In the genomic region with DNA sequence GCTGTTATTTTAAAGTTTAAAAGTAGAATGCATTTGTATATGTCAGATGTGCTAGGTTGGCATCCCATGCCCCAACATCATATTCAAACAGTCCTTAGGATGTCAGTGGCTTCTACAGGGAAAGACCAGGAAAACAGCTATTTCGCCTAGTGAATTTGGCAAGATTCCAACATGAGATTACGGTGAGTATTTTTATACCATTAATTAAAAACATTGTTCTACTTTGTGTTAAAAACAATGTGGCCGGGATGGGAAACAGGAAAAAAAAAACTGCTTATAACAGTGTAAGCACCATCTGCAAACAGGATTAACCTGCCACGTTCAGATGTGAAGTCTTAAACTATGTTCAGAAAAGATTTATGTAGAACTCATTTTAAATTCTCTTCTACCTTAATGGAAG, we compare ENCODE assay signal across 22 mouse cellular contexts. TPM values are rescaled to one million over a fixed set of nuclear protein-coding genes. Genes with fewer than 3 reads are reported as not detected.
DNase-seq lines count a peak whose midpoint lies in the region; ATAC-seq and TF ChIP-seq lines count a peak whose summit lies in the region.
"Had no signal": no experiment of that assay in that cellular context is flagged by ENCODE, and none has a peak within 500 bp of the region (broad histone marks: within the 10 kb centered on the region; RNA-seq: fewer than 3 reads in every experiment).

No protein-coding gene starts in this region.

- H3K9me3 ChIP-seq in embryonic facial prominence, embryonic 14.5 days (ENCODE audit: control insufficient read depth, low read length): no peaks in the 10 kb centered on the region
- no peaks in the 10 kb centered on the region for H3K9me3 ChIP-seq in embryonic facial prominence, embryonic 10.5 days
- H3K9me3 ChIP-seq in heart, embryonic 16.5 days (replicated peaks; ENCODE audit: control insufficient read depth, low read length): no peaks in the 10 kb centered on the region
- H3K9me3 ChIP-seq in lung, embryonic 14.5 days (ENCODE audit: low read depth, low read length): no peaks in the 10 kb centered on the region
- H3K9me3 ChIP-seq in stomach, embryonic 16.5 days (replicated peaks; ENCODE audit: control insufficient read depth, low read length): no peaks in the 10 kb centered on the region
- H3K9me3 ChIP-seq: forebrain, embryonic 12.5 days; G1E; neural tube, embryonic 12.5 days had no signal

- no peak for DNase-seq in embryonic facial prominence, embryonic 14.5 days (ENCODE audit: low spot score)
- no peak for DNase-seq in embryonic facial prominence, embryonic 10.5 days (ENCODE audit: low spot score)
- no peak for DNase-seq in heart, postnatal 10 days
- DNase-seq in lung, embryonic 14.5 days: peak; percentile 38
- no peak for DNase-seq in lung, adult 18-20 months
- DNase-seq in layer of hippocampus, postnatal 14 days (ENCODE audit: low spot score in 2 of 2): no peak
- DNase-seq: cerebellum, adult 8-10 months; gastrocnemius, postnatal 36 days; liver; lung, adult 2 months; spleen, adult 18-20 months; thymus, postnatal 14 days had no signal

- no peaks in the 10 kb centered on the region for H3K36me3 ChIP-seq in embryonic facial prominence, embryonic 14.5 days (ENCODE audit: control insufficient read depth, insufficient read depth, low read length)
- no peaks in the 10 kb centered on the region for H3K36me3 ChIP-seq in embryonic facial prominence, embryonic 10.5 days (replicated peaks)
- H3K36me3 ChIP-seq in heart, embryonic 16.5 days (ENCODE audit: control insufficient read depth, insufficient read depth): no peaks in the 10 kb centered on the region
- H3K36me3 ChIP-seq in lung, embryonic 14.5 days (ENCODE audit: insufficient read depth): no peaks in the 10 kb centered on the region
- H3K36me3 ChIP-seq in stomach, embryonic 16.5 days (ENCODE audit: control insufficient read depth, insufficient read depth, low read length): no peaks in the 10 kb centered on the region
- H3K36me3 ChIP-seq: forebrain, embryonic 12.5 days; G1E; neural tube, embryonic 12.5 days had no signal

- no peaks in the 10 kb centered on the region for H3K27me3 ChIP-seq in embryonic facial prominence, embryonic 14.5 days (replicated peaks; ENCODE audit: control insufficient read depth, insufficient read depth, low read length)
- H3K27me3 ChIP-seq in embryonic facial prominence, embryonic 10.5 days (replicated peaks; ENCODE audit: low read depth, poor library complexity, severe bottlenecking): no peaks in the 10 kb centered on the region
- no peaks in the 10 kb centered on the region for H3K27me3 ChIP-seq in heart, embryonic 16.5 days (ENCODE audit: control insufficient read depth, insufficient read depth, low read length)
- no peaks in the 10 kb centered on the region for H3K27me3 ChIP-seq in lung, embryonic 14.5 days (ENCODE audit: insufficient read depth, low read length)
- H3K27me3 ChIP-seq in stomach, embryonic 16.5 days (ENCODE audit: control insufficient read depth, insufficient read depth, low read length): no peaks in the 10 kb centered on the region
- H3K27me3 ChIP-seq: forebrain, embryonic 12.5 days; neural tube, embryonic 12.5 days had no signal

- no peak for ATAC-seq in embryonic facial prominence, embryonic 14.5 days (ENCODE audit: low read depth)
- no peak for ATAC-seq in heart, embryonic 16.5 days (replicated peaks; ENCODE audit: extremely low read depth, insufficient read depth, low FRiP score)
- no peak for ATAC-seq in lung, embryonic 14.5 days (ENCODE audit: insufficient read depth)
- ATAC-seq in stomach, embryonic 16.5 days (ENCODE audit: insufficient read depth, low FRiP score): no peak
- ATAC-seq: CD4-positive, CD25-positive, alpha-beta regulatory T cell, adult 4 months had no signal

- TF ChIP-seq CTCF in lung, embryonic 14.5 days (IDR thresholded peaks at IDR 0.05; ENCODE audit: low read depth): no peak

- intact Hi-C loops in heart, postnatal 10 days (cut with DNase I): loop anchor here (5.0 kb wide), 1 partner anchor 37 kb away; no protein-coding TSS in a partner anchor

- no peak overlapping the region for H3K9ac ChIP-seq in embryonic facial prominence, embryonic 14.5 days (ENCODE audit: low read depth, low read length)
- H3K9ac ChIP-seq in heart, embryonic 16.5 days (ENCODE audit: low read length): no peak overlapping the region
- H3K9ac ChIP-seq in lung, embryonic 14.5 days: no peak overlapping the region
- H3K9ac ChIP-seq in stomach, embryonic 16.5 days (ENCODE audit: low read length): no peak overlapping the region
- H3K9ac ChIP-seq: forebrain, embryonic 12.5 days; neural tube, embryonic 12.5 days had no signal

- no peak overlapping the region for H3K4me3 ChIP-seq in embryonic facial prominence, embryonic 14.5 days (ENCODE audit: low read depth, low read length)
- H3K4me3 ChIP-seq in embryonic facial prominence, embryonic 10.5 days: no peak overlapping the region
- no peak overlapping the region for H3K4me3 ChIP-seq in heart, embryonic 16.5 days (ENCODE audit: low read length)
- H3K4me3 ChIP-seq in lung, embryonic 14.5 days (ENCODE audit: low read depth, low read length): no peak overlapping the region
- H3K4me3 ChIP-seq in stomach, embryonic 16.5 days (replicated peaks; ENCODE audit: low read length): no peak overlapping the region
- H3K4me3 ChIP-seq: forebrain, embryonic 12.5 days; neural tube, embryonic 12.5 days had no signal

- no peak overlapping the region for H3K4me2 ChIP-seq in embryonic facial prominence, embryonic 14.5 days (ENCODE audit: low read depth, low read length)
- no peak overlapping the region for H3K4me2 ChIP-seq in heart, embryonic 16.5 days (ENCODE audit: low read depth, low read length)
- H3K4me2 ChIP-seq in lung, embryonic 14.5 days: no peak overlapping the region
- no peak overlapping the region for H3K4me2 ChIP-seq in stomach, embryonic 16.5 days (ENCODE audit: low read depth, low read length)
- H3K4me2 ChIP-seq: forebrain, embryonic 12.5 days; neural tube, embryonic 12.5 days had no signal

- 47% methylated on average over 4 of the region's 4 CpGs for WGBS in embryonic facial prominence, embryonic 14.5 days
- 85% methylated on average over 4 of the region's 4 CpGs for whole genome bisulfite sequencing in embryonic facial prominence, embryonic 10.5 days
- 58% methylated on average over 4 of the region's 4 CpGs for WGBS in heart, embryonic 16.5 days
- WGBS in lung, embryonic 14.5 days: 34% methylated on average over 4 of the region's 4 CpGs
- WGBS in stomach, embryonic 16.5 days: 27% methylated on average over 4 of the region's 4 CpGs

- H3K27ac ChIP-seq in embryonic facial prominence, embryonic 14.5 days (replicated peaks; ENCODE audit: low read depth, low read length): peak overlapping the region; percentile 33
- H3K27ac ChIP-seq in embryonic facial prominence, embryonic 10.5 days (replicated peaks): no peak overlapping the region
- H3K27ac ChIP-seq in heart, embryonic 16.5 days (ENCODE audit: low read length): peak overlapping the region; percentile 69
- H3K27ac ChIP-seq in lung, embryonic 14.5 days (ENCODE audit: low read depth): peak overlapping the region; percentile 58; the same call in 1 of the 2 replicates
- peak overlapping the region; percentile 37; the same call in 1 of the 2 replicates for H3K27ac ChIP-seq in stomach, embryonic 16.5 days (ENCODE audit: low read length)
- H3K27ac ChIP-seq: forebrain, embryonic 12.5 days; neural tube, embryonic 12.5 days had no signal

- no peaks in the 10 kb centered on the region; the same call in 1 of the 2 replicates for H3K4me1 ChIP-seq in embryonic facial prominence, embryonic 14.5 days (ENCODE audit: control insufficient read depth, insufficient read depth, low read length)
- H3K4me1 ChIP-seq in embryonic facial prominence, embryonic 10.5 days: peaks cover 4% of the 10 kb centered on the region; the same call in 1 of the 2 replicates
- no peaks in the 10 kb centered on the region; the same call in 1 of the 2 replicates for H3K4me1 ChIP-seq in heart, embryonic 16.5 days (ENCODE audit: control insufficient read depth, insufficient read depth, low read length)
- H3K4me1 ChIP-seq in lung, embryonic 14.5 days (ENCODE audit: insufficient read depth): no peaks in the 10 kb centered on the region
- no peaks in the 10 kb centered on the region for H3K4me1 ChIP-seq in stomach, embryonic 16.5 days (ENCODE audit: control insufficient read depth, insufficient read depth, low read length)
- H3K4me1 ChIP-seq: forebrain, embryonic 12.5 days; neural tube, embryonic 12.5 days had no signal

RNA-seq across cellular contexts. Expression of gene Gm7168, which starts 34.2 kb away (rescaled TPM):
- polyA plus RNA-seq in embryonic facial prominence, embryonic 14.5 days (2014; fragmentation: Nextera tagmentation; extraction: Ambion mirVana): not detected in 2 replicates
- not detected in 2 replicates for polyA plus RNA-seq in embryonic facial prominence, embryonic 10.5 days (2016; fragmentation: Nextera tagmentation; extraction: Ambion mirVana)
- polyA plus RNA-seq in heart, embryonic 16.5 days (2015; fragmentation: Nextera tagmentation; extraction: Ambion mirVana): not detected in 2 replicates
- total RNA-seq in heart, postnatal 10 days (2021): not detected
- not detected in 2 replicates for polyA plus RNA-seq in lung, embryonic 14.5 days (2014; fragmentation: Nextera tagmentation; extraction: Ambion mirVana)
- not detected in 2 replicates for polyA plus RNA-seq in stomach, embryonic 16.5 days (2015; fragmentation: Nextera tagmentation; extraction: Ambion mirVana)
- total RNA-seq in layer of hippocampus, postnatal 14 days (2021): not detected
- total RNA-seq: gastrocnemius, postnatal 36 days; layer of hippocampus, postnatal 10 days; left cerebral cortex, postnatal 10 days; megakaryocyte-erythroid progenitor cell, adult 5-6 weeks had no signal
- polyA plus RNA-seq: CD4-positive, CD25-positive, alpha-beta regulatory T cell, adult 4 months; forebrain, embryonic 12.5 days; G1E; hindbrain, embryonic 11.5 days; neural tube, embryonic 12.5 days had no signal
